ENCODE assay signal across 8 mouse cellular contexts in genomic region chr10:81627836-81628220, GRCm38 (mm10). TPM values are rescaled to one million over a fixed set of nuclear protein-coding genes. Genes with fewer than 3 reads are reported as not detected.
DNase-seq lines count a peak whose midpoint lies in the region; ATAC-seq and TF ChIP-seq lines count a peak whose summit lies in the region.

No protein-coding gene starts in this region.

- TF ChIP-seq CTCF in testis, adult 2 months (IDR thresholded peaks at IDR 0.05; ENCODE audit: control insufficient read depth, insufficient read depth, insufficient replicate concordance, low read depth, low read length), result no peak

- no peak for ATAC-seq in embryonic facial prominence, embryonic 12.5 days (ENCODE audit: insufficient number of reproducible peaks, insufficient read depth, low FRiP score, low TSS enrichment)
- ATAC-seq in hindbrain, embryonic 13.5 days (ENCODE audit: low FRiP score), result peak; percentile 49
- peak; percentile 23; the same call in 1 of the 2 replicates for ATAC-seq in lung, embryonic 15.5 days (ENCODE audit: borderline replicate concordance, extremely low read depth, low FRiP score, low TSS enrichment)
- no peak; the same call in 1 of the 2 replicates for ATAC-seq in granulocyte monocyte progenitor cell, adult 5-6 weeks (replicated peaks; ENCODE audit: poor library complexity, severe bottlenecking)

- no peaks in the 10 kb centered on the region for H3K36me3 ChIP-seq in testis, adult 2 months (ENCODE audit: control insufficient read depth, insufficient read depth, low read length)
- peaks cover 29% of the 10 kb centered on the region for H3K36me3 ChIP-seq in embryonic facial prominence, embryonic 12.5 days
- peaks cover 34% of the 10 kb centered on the region for H3K36me3 ChIP-seq in hindbrain, embryonic 13.5 days
- peaks cover 19% of the 10 kb centered on the region for H3K36me3 ChIP-seq in lung, embryonic 15.5 days

- H3K4me1 ChIP-seq in testis, adult 2 months (ENCODE audit: control insufficient read depth, insufficient read depth, low read length), result peaks cover 23% of the 10 kb centered on the region
- H3K4me1 ChIP-seq in embryonic facial prominence, embryonic 12.5 days, result peaks cover 17% of the 10 kb centered on the region
- peaks cover 27% of the 10 kb centered on the region for H3K4me1 ChIP-seq in hindbrain, embryonic 13.5 days (replicated peaks)
- H3K4me1 ChIP-seq in lung, embryonic 15.5 days, result peaks cover 18% of the 10 kb centered on the region

- 60% methylated on average over 7 of the region's 7 CpGs for WGBS in embryonic facial prominence, embryonic 12.5 days
- 65% methylated on average over 7 of the region's 7 CpGs for WGBS in hindbrain, embryonic 13.5 days
- WGBS in lung, embryonic 15.5 days, result 46% methylated on average over 7 of the region's 7 CpGs

- peak overlapping the region; percentile 86 for H3K4me3 ChIP-seq in testis, adult 2 months (ENCODE audit: control insufficient read depth, low read depth, low read length)
- peak overlapping the region; percentile 71 for H3K4me3 ChIP-seq in embryonic facial prominence, embryonic 12.5 days
- peak overlapping the region; percentile 72 for H3K4me3 ChIP-seq in hindbrain, embryonic 13.5 days
- peak overlapping the region; percentile 69 for H3K4me3 ChIP-seq in lung, embryonic 15.5 days

- H3K27me3 ChIP-seq in testis, adult 2 months (ENCODE audit: control insufficient read depth, insufficient read depth, low read length), result no peaks in the 10 kb centered on the region
- no peaks in the 10 kb centered on the region for H3K27me3 ChIP-seq in embryonic facial prominence, embryonic 12.5 days
- peaks cover 16% of the 10 kb centered on the region for H3K27me3 ChIP-seq in hindbrain, embryonic 13.5 days
- no peaks in the 10 kb centered on the region for H3K27me3 ChIP-seq in lung, embryonic 15.5 days

- DNase-seq in testis, postnatal 14 days (ENCODE audit: low spot score), result no peak
- peak; percentile 77 for DNase-seq in testis, postnatal 10 days (ENCODE audit: low spot score)
- DNase-seq in gastrocnemius, postnatal 25 days, result no peak

- TF ChIP-seq POLR2A in testis, adult 2 months (IDR thresholded peaks at IDR 0.05; ENCODE audit: control insufficient read depth, low read depth, low read length), result no peak

- H3K4me2 ChIP-seq in embryonic facial prominence, embryonic 12.5 days (replicated peaks), result peak overlapping the region; percentile 61
- peak overlapping the region; percentile 88 for H3K4me2 ChIP-seq in hindbrain, embryonic 13.5 days
- H3K4me2 ChIP-seq in lung, embryonic 15.5 days, result peak overlapping the region; percentile 71

- H3K27ac ChIP-seq in testis, adult 2 months (ENCODE audit: control insufficient read depth, insufficient read depth, low read depth, low read length), result peak overlapping the region; percentile 68
- peak overlapping the region; percentile 93 for H3K27ac ChIP-seq in embryonic facial prominence, embryonic 12.5 days
- peak overlapping the region; percentile 91 for H3K27ac ChIP-seq in hindbrain, embryonic 13.5 days
- peak overlapping the region; percentile 89 for H3K27ac ChIP-seq in lung, embryonic 15.5 days

- peak overlapping the region; percentile 72 for H3K9ac ChIP-seq in embryonic facial prominence, embryonic 12.5 days
- peak overlapping the region; percentile 85 for H3K9ac ChIP-seq in hindbrain, embryonic 13.5 days
- H3K9ac ChIP-seq in lung, embryonic 15.5 days, result peak overlapping the region; percentile 75

- no peaks in the 10 kb centered on the region for H3K9me3 ChIP-seq in embryonic facial prominence, embryonic 12.5 days
- no peaks in the 10 kb centered on the region for H3K9me3 ChIP-seq in hindbrain, embryonic 13.5 days
- H3K9me3 ChIP-seq in lung, embryonic 15.5 days, result no peaks in the 10 kb centered on the region

RNA-seq across cellular contexts. Expression of gene Sirt6, which starts 0.2 kb away (rescaled TPM):
- polyA plus RNA-seq in testis, adult 2 months (2012; rRNA removed), result 6.7 and 7.2 TPM in 2 replicates
- polyA plus RNA-seq in embryonic facial prominence, embryonic 12.5 days (2016; fragmentation: Nextera tagmentation; extraction: Ambion mirVana), result 55.1 and 55.5 TPM in 2 replicates
- 57.7 and 63.8 TPM in 2 replicates for polyA plus RNA-seq in hindbrain, embryonic 13.5 days (2015; fragmentation: Nextera tagmentation; extraction: Ambion mirVana)
- 41.1 TPM in 2 replicates for polyA plus RNA-seq in lung, embryonic 15.5 days (2015; fragmentation: Nextera tagmentation; extraction: Ambion mirVana)
- 8.3 and 12.6 TPM in 2 replicates for total RNA-seq in granulocyte monocyte progenitor cell, adult 5-6 weeks (2014; fragmentation: Nextera tagmentation)
- 5.3 and 6.2 TPM in 2 replicates for total RNA-seq in granulocyte monocyte progenitor cell, adult 5-6 weeks (2017)
- 1 to 10 TPM; 3.8 to 5.2 TPM for total RNA-seq in gastrocnemius, postnatal 25 days (2021)

RNA-seq across cellular contexts. Expression of gene Ankrd24, which starts 0.5 kb away (rescaled TPM):
- 17.3 and 20.4 TPM in 2 replicates for polyA plus RNA-seq in testis, adult 2 months (2012; rRNA removed)
- polyA plus RNA-seq in embryonic facial prominence, embryonic 12.5 days (2016; fragmentation: Nextera tagmentation; extraction: Ambion mirVana), result 12.2 and 13.5 TPM in 2 replicates
- 11.7 and 13.5 TPM in 2 replicates for polyA plus RNA-seq in hindbrain, embryonic 13.5 days (2015; fragmentation: Nextera tagmentation; extraction: Ambion mirVana)
- 8.6 and 9.8 TPM in 2 replicates for polyA plus RNA-seq in lung, embryonic 15.5 days (2015; fragmentation: Nextera tagmentation; extraction: Ambion mirVana)
- 7.6 and 9.2 TPM in 2 replicates for total RNA-seq in granulocyte monocyte progenitor cell, adult 5-6 weeks (2014; fragmentation: Nextera tagmentation)
- total RNA-seq in granulocyte monocyte progenitor cell, adult 5-6 weeks (2017), result 7.5 and 8.3 TPM in 2 replicates
- 1 to 10 TPM; 5.9 to 9.5 TPM for total RNA-seq in gastrocnemius, postnatal 25 days (2021)

RNA-seq across cellular contexts. Expression of gene Gm10778, which starts 21.0 kb away (rescaled TPM):
- 0.34 and 0.48 TPM in 2 replicates for polyA plus RNA-seq in testis, adult 2 months (2012; rRNA removed)
- polyA plus RNA-seq in embryonic facial prominence, embryonic 12.5 days (2016; fragmentation: Nextera tagmentation; extraction: Ambion mirVana), result 6.1 and 6.3 TPM in 2 replicates
- 6.2 and 6.4 TPM in 2 replicates for polyA plus RNA-seq in hindbrain, embryonic 13.5 days (2015; fragmentation: Nextera tagmentation; extraction: Ambion mirVana)
- 4.3 and 4.7 TPM in 2 replicates for polyA plus RNA-seq in lung, embryonic 15.5 days (2015; fragmentation: Nextera tagmentation; extraction: Ambion mirVana)
- total RNA-seq in granulocyte monocyte progenitor cell, adult 5-6 weeks (2014; fragmentation: Nextera tagmentation), result 3.1 and 9.4 TPM in 2 replicates
- total RNA-seq in granulocyte monocyte progenitor cell, adult 5-6 weeks (2017), result 4.2 and 6.1 TPM in 2 replicates
- 1 to 10 TPM in 1 of 2 experiments, under 1 TPM in 1; 0.87 to 1.3 TPM for total RNA-seq in gastrocnemius, postnatal 25 days (2021)

RNA-seq across cellular contexts. Expression of gene BC025920, which starts 21.8 kb away (rescaled TPM):
- polyA plus RNA-seq in testis, adult 2 months (2012; rRNA removed), result 0.47 and 0.68 TPM in 2 replicates
- 1.6 and 1.7 TPM in 2 replicates for polyA plus RNA-seq in embryonic facial prominence, embryonic 12.5 days (2016; fragmentation: Nextera tagmentation; extraction: Ambion mirVana)
- 1.8 and 2.7 TPM in 2 replicates for polyA plus RNA-seq in hindbrain, embryonic 13.5 days (2015; fragmentation: Nextera tagmentation; extraction: Ambion mirVana)
- 0.66 and 0.78 TPM in 2 replicates for polyA plus RNA-seq in lung, embryonic 15.5 days (2015; fragmentation: Nextera tagmentation; extraction: Ambion mirVana)
- total RNA-seq in granulocyte monocyte progenitor cell, adult 5-6 weeks (2014; fragmentation: Nextera tagmentation), result 3.7 and 4.4 TPM in 2 replicates
- 0.26 and 1.4 TPM in 2 replicates for total RNA-seq in granulocyte monocyte progenitor cell, adult 5-6 weeks (2017)
- 1 to 10 TPM; 1.8 to 2.5 TPM for total RNA-seq in gastrocnemius, postnatal 25 days (2021)

RNA-seq across cellular contexts. Expression of gene Tle6, which starts 27.0 kb away (rescaled TPM):
- 16.5 and 16.9 TPM in 2 replicates for polyA plus RNA-seq in testis, adult 2 months (2012; rRNA removed)
- polyA plus RNA-seq in embryonic facial prominence, embryonic 12.5 days (2016; fragmentation: Nextera tagmentation; extraction: Ambion mirVana), result 14.4 and 16.2 TPM in 2 replicates
- polyA plus RNA-seq in hindbrain, embryonic 13.5 days (2015; fragmentation: Nextera tagmentation; extraction: Ambion mirVana), result 3.0 and 4.2 TPM in 2 replicates
- polyA plus RNA-seq in lung, embryonic 15.5 days (2015; fragmentation: Nextera tagmentation; extraction: Ambion mirVana), result 28.1 and 29.3 TPM in 2 replicates
- 22.2 and 26.0 TPM in 2 replicates for total RNA-seq in granulocyte monocyte progenitor cell, adult 5-6 weeks (2014; fragmentation: Nextera tagmentation)
- 4.9 and 7.9 TPM in 2 replicates for total RNA-seq in granulocyte monocyte progenitor cell, adult 5-6 weeks (2017)
- total RNA-seq in gastrocnemius, postnatal 25 days (2021), result 1 to 10 TPM; 3.9 to 6.8 TPM

Comparison
In these comparisons a context has a peak if more than half of its experiments do, and no peak if none do; other contexts are left out.
1. ATAC-seq: peak in hindbrain, embryonic 13.5 days (single experiment) and lung, embryonic 15.5 days (single experiment); none in embryonic facial prominence, embryonic 12.5 days (single experiment) and granulocyte monocyte progenitor cell, adult 5-6 weeks (single experiment).
2. Peak in every context shown above with its lines, with median percentiles within 50 percentile points of each other: H3K27ac ChIP-seq, H3K4me3 ChIP-seq, H3K4me2 ChIP-seq and H3K9ac ChIP-seq.